Mouse (Mus musculus): ENCODE data around the gene Fbp1.

DNA sequence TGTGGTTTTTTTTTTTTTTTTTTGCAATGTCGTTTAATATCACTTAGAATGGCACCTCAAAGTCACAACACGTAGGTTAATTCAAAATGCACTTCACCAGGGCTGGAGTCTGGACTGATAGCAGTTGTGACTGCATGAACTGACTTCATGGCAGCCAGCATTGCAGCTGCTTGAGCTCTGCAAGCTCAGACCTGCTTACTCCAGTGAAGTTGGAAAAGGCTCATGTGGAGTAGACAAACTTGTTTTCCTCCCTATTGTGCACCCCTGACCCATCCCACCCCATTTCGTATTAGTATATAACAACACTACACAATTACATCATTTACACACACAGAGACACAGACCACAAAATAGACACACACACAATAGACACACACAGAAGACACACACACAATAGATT lies 34.6 kb upstream of the Fbp1 start:
- TF ChIP-seq CTCF (IDR thresholded peaks at IDR 0.05; ENCODE audit: extremely low read depth, insufficient read depth, insufficient read length, insufficient replicate concordance) (no peak), POLR2A (IDR thresholded peaks at IDR 0.05; ENCODE audit: low read depth, low read length) (no peak)
